Mouse (Mus musculus) layer of hippocampus, adult 18-20 months (tissue): ENCODE measurements around the gene Npr3. TPM values are rescaled to one million over a fixed set of nuclear protein-coding genes. Genes with fewer than 3 reads are reported as not detected.
"Not testable (repeated sequence)": the region's sequence is repeated elsewhere in the genome, so short reads cannot be mapped to it uniquely, and the experiment has no call there.

ENCODE experiments used
- DNase-seq, 2 experiments: peaks; one replicate each; pipeline ENCODE4 v3.0.0; 2022; ENCODE audit warnings: low spot score in 2 of 2
- total RNA-seq, 2 experiments: library from RNA; stranded (reverse); gene quantifications; 2 replicates each; pipeline ENCODE4 v1.2.3; 2021

Npr3 gene
- total RNA-seq, 2 experiments from 2014 or later, result 18.4 to 19.2 TPM

GRCm38 (mm10) chr15:11882508-11883205 is 24.4 kb downstream of the Npr3 start:
- DNase-seq, result peak in 1 of 2 experiments; percentile 26

DNA sequence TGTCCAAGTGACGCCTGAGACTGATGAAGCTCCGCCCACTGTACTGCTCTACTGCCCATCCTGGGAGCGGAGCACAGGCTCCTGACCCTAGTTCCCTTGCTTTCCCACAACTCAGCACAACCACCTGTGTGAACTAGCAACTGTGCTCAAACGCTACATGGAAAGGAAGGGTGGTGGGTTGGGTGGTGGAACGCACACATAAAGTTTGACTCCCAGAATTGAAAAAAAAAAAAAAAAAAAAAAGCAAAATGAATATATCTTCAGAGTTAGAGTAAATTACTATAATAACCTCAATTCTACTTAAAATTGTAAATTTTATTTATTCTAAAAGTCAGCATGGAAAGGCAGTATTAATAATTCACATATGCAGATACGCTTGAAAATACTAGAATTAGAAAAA is 25.3 kb downstream of the Npr3 start:
- no peak for DNase-seq

DNA sequence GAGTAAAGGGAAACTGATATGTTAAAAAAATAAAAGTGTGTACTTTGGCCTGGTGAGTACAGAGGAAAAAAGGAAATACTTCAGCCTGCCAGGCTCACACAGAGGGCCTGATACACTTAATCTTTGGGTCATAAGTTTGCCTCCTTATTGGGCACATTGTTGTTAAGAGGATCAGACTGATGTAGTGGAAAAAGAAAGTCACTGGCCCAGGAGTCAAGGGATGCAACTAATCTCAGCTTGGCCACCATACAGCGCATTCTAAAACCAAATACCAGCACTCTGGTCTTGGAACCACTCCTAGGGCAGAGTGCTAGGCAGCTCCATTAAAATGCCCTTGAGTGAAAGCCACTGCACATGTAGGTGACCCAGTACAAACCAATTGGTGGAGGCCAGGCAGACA is 28.8 kb downstream of the Npr3 start:
- DNase-seq, result no peak

GRCm38 (mm10) chr15:11877273-11877672 is 29.8 kb downstream of the Npr3 start:
- DNase-seq, result no peak

DNA sequence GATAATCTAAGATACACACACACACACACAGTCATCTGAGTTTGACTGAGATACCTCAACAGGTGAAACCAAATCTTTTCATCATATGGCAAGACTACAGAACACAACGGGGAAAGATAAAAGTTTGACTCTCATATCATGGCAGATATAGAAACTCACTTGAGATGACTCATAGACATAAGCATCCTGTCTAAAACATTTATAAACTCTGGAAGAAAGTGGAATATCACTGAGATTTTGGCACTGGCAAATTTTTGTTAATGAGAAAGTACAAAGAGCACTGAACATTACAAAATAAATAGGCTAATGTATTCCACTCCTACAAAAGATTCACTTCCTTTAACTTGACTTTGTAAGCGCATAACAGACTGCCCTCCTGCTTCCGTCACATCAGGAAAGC is 40.2 kb downstream of the Npr3 start:
- peak in 1 of 2 experiments; percentile 24 for DNase-seq

- peak in 1 of 2 experiments; percentile 75 for DNase-seq
Observed at GRCm38 (mm10) chr15:11863540-11863818, 43.6 kb downstream of the Npr3 start.

- peak; percentile 39 to 64 for DNase-seq
Observed at GRCm38 (mm10) chr15:11862785-11863539, 44.1 kb downstream of the Npr3 start.

- peak in 1 of 2 experiments; percentile 30 for DNase-seq
Observed at GRCm38 (mm10) chr15:11862253-11862652, 44.8 kb downstream of the Npr3 start.

- DNase-seq, result no peak
Observed at GRCm38 (mm10) chr15:11860259-11860658, 46.8 kb downstream of the Npr3 start.

DNA sequence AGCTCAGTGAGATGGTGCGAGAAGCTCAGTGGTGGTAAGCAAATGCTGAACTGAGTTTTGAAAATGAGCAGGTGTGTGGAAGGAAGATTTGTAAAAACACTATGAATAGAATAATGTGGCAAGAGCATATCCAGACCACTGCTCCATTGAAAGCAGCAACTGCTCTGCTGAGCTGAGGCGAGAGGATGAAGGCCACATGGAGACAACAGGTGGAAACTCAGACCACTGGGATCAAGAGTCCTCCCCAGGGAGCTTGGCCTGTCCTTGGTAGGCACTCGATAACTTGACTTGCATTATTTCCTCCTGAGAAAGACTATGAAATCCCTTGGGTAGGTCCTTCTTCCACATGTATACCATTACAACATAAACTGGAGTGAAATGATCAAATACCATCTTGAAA is 47.3 kb downstream of the Npr3 start:
- no peak for DNase-seq

DNA sequence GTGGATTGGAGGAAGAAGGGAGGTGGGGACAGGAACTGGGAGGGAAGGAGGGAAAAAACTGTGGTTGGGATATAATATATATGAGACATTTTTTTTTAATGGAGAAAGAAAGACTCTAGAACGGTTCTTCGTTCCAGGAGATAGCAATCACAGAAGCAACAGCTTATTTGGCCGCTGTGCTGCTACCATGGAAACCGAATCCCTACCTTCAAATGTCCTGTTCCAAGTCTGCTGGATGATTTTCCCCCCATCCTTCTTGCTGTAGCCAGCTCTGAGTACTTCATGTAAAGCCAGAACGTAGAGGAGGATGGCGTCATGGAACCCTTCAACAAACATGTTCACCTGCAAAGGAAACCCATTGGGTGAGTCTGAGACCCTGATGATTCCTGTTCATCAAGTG is 48.7 kb downstream of the Npr3 start:
- peak in 1 of 2 experiments; percentile 50 for DNase-seq

DNA sequence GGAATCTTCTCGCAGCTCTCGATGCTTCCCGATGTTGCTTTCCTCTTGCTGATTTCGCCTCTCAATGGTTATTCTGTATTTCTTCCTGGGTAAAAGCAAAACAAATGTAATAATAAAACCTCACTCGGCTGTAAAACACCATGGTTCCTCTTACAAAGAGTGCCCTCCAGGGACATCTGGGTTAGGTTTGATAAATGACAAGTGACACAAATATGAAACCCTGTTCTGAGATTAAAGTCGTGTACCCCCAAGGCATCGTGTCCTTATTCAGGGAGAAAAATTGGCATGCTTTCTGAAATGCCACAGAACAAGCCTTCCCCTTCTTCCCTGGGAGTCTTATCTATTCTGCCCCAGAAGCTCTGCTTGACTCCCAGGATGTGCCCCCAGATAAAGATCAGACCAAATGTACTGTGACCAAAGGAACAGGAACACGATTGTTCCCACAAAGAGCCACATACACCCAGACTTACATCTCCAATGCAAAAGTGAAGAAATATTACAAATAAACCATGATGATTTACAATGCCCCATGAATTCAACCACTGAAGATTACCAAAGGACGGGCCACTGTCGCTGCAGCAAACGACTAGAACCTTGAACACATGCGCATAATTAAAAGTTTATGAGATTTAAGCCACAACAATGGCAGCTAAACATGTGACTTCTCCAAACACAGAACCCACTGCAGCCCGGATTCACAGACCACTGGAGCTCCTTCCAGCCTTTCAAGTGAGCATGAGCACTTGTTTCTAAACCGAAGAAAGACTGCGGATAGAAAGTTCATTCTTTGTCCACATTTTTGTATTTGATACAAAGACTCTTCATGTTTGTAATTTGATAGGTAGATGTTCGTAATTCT is 61.7 kb downstream of the Npr3 start:
- no peak for DNase-seq

GRCm38 (mm10) chr15:11844115-11844514 is 63.0 kb downstream of the Npr3 start:
- no peak for DNase-seq

GRCm38 (mm10) chr15:11841828-11842227 is 65.3 kb downstream of the Npr3 start:
- DNase-seq, result no peak

DNA sequence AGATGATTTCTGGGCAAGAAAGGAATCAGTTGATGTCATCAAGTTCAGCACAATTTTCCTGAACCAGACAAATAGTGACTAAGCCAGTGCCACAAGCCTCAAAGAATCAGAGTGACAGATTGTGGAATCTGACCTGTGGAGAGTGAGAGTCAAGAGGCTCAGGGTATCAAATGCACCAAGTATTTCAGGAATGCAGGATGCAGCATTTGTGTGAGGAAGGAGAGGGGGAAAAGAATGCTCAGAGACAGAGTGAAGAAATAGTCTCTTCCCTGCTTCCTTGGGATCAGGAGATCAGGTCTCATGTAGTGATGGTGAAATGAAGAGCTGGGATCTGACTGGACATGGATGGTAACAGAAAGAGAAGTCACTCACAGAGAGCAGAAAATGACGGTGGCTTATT is 71.2 kb downstream of the Npr3 start:
- DNase-seq, result no peak

GRCm38 (mm10) chr15:11822347-11822746 is 84.7 kb downstream of the Npr3 start:
- DNase-seq, result not testable (repeated sequence)

- no peak for DNase-seq
Observed at GRCm38 (mm10) chr15:11815551-11815950, 91.5 kb downstream of the Npr3 start.

DNA sequence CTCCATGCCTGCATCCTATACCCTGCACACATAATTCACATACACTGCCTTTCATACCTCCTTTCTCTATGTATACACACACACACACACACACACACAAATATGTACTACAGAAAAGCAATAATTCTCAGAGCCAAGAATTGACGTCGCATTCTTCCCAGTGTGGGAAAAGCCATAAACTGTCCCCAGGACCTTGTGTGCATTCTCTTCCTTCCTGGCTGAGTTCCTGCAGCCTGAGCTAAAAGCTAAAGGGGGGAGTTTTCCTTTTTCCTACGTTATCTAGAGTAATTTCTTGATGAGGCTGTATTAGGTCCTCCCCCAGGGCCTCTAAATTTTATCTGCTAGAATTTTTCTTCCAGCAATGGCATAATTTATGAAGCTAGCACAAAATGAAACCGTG is 103.5 kb downstream of the Npr3 start:
- DNase-seq, result no peak

GRCm38 (mm10) chr15:11801863-11802722 is 105.0 kb downstream of the Npr3 start:
- peak in 1 of 2 experiments; percentile 44 for DNase-seq

DNA sequence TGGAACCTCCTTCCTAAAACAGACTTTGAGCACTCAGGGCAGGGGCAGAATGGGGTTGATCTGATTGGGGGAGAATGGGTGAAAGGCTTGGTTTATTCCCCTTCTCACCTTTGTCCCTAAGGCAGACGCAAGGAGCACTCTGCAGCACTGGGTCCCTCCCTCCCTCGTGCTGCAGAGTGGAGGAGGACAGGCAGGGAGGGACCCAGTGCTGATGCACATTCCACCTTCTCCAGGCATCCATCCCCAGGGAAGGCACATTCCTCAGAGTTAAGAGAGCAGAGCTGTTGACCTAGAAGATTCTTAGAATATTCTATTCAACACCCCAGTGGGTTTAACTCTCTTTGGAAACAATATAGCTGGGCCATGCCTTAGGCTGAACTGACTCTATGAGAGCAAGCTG is 112.5 kb downstream of the Npr3 start:
- DNase-seq, result no peak
